Mouse (Mus musculus): ENCODE measurements at regions not wholly inside any gene's neighbourhood (a gene's known extent, or its start where the extent isn't known, plus 50 kb on each side); places are given as distances from the start of the nearest gene placed in this dataset.

DNA sequence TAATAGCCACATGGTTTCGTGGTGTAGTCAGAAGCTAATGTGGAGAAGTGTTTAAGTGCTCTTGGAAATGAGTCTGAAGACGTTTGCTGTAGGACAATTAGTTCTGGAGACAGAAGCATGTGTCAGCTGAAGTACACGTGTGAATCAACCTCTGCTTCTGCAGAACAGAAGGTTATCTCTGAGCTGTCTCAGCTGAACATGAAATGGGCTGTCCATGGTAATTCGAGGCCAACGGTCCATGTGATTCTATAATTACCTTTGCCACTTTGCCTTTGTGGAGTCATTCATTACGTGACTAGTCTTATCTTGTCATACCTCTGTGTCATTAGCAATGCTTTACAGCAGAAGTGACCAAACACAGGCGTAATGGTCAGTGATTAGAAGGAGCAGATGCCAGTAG lies 295.6 kb upstream of the Veph1 start:
- Histone ChIP-seq H3K4me1 (replicated peaks) (peaks cover 9% of the 10 kb centered on the region), H3K9me3 (no peaks in the 10 kb centered on the region), H3K27ac (no peak overlapping the region), H3K4me2 (no peak overlapping the region), H3K27me3 (0 out of 2 replicates have a peak, but pooled peaks cover 6% of the 10 kb centered on the region), H3K36me3 (no peaks in the 10 kb centered on the region), H3K4me3 (replicated peaks) (no peak overlapping the region), H3K9ac (replicated peaks) (no peak overlapping the region)
- 25% methylated on average over 7 of the region's 7 CpGs for WGBS
- ATAC-seq (ENCODE audit: insufficient number of reproducible peaks, insufficient read depth, low FRiP score, low TSS enrichment, low read depth), result no peak

DNA sequence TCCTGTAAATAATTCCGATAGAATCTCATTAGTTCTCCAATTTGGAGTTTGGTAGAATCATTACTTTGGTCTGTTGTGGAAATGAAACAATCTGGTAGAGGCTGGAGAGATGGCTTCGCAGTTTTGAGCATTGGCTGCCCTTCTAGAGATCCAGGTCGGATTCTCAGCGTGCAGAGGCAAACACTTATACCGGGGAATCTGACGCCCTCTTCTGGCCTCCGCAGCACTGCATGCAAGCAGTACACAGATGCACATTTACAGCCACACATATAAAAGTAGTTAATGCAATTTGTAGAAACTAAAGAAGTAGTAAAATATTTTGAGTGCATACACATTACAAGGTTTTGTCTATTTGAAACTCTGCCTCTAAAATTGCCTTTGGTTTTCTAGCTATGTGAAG lies 294.1 kb upstream of the Veph1 start:
- Histone ChIP-seq H3K27ac (no peak overlapping the region), H3K27me3 (0 out of 2 replicates have a peak, but pooled peaks cover 6% of the 10 kb centered on the region), H3K4me1 (replicated peaks) (peaks cover 9% of the 10 kb centered on the region), H3K36me3 (no peaks in the 10 kb centered on the region), H3K9ac (replicated peaks) (no peak overlapping the region), H3K4me3 (replicated peaks) (no peak overlapping the region), H3K4me2 (no peak overlapping the region), H3K9me3 (no peaks in the 10 kb centered on the region)
- no peak for ATAC-seq (ENCODE audit: insufficient number of reproducible peaks, insufficient read depth, low FRiP score, low TSS enrichment, low read depth)
- 59% methylated on average over 7 of the region's 7 CpGs for WGBS

DNA sequence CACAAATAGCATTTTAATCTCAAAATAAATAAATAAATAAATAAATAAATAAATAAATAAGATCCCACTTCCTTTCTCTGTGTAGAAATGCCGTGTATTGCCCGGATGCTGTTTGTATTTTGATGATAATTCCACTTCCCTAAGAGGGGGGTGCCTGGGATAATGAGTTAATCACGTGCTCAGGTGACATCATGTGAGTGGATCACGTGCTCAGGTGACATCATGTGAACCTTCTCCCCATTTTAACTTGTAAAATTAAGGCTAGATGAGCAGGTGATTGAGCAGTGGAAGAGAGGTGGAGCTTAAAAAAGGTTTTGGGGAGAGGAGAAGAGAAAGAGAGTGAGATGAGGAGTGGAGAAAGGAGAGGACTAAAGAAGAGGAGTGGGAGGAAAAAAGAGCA lies 292.8 kb upstream of the Veph1 start:
- no peak overlapping the region for H3K4me3 ChIP-seq (replicated peaks)
- peaks cover 16% of the 10 kb centered on the region for H3K4me1 ChIP-seq (replicated peaks)
- no peak overlapping the region for H3K9ac ChIP-seq (replicated peaks)
- H3K27me3 ChIP-seq, result 0 out of 2 replicates have a peak, but pooled peaks cover 6% of the 10 kb centered on the region
- ATAC-seq (ENCODE audit: insufficient number of reproducible peaks, insufficient read depth, low FRiP score, low TSS enrichment, low read depth), result no peak
- H3K4me2 ChIP-seq, result no peak overlapping the region
- H3K36me3 ChIP-seq, result no peaks in the 10 kb centered on the region
- WGBS, result 90% methylated on average over 4 of the region's 4 CpGs
- no peak overlapping the region for H3K27ac ChIP-seq
- H3K9me3 ChIP-seq, result no peaks in the 10 kb centered on the region

DNA sequence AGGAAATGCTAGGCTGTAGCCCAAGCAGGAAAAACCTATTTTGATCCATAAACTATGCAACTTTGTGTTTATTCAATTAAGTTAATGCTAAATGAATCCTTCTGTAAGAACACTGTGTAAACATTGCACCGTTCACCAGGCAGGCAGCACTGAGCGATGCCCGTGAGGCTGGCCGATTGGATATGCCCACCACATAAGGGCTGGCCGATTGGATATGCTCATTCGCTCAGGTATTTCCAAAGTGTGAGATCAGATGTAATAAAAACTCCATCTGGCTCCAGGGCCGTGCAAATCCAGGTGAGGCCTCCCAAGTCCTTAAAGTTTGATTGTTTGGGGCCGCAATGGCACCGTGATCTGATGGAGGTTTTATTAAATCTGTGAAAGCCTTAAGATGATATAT lies 288.2 kb upstream of the Veph1 start:
- Histone ChIP-seq H3K27ac (no peak overlapping the region), H3K9me3 (no peaks in the 10 kb centered on the region), H3K4me2 (no peak overlapping the region), H3K36me3 (no peaks in the 10 kb centered on the region), H3K9ac (replicated peaks) (no peak overlapping the region), H3K27me3 (0 out of 2 replicates have a peak, but pooled peaks cover 6% of the 10 kb centered on the region), H3K4me1 (replicated peaks) (peaks cover 12% of the 10 kb centered on the region), H3K4me3 (replicated peaks) (no peak overlapping the region)
- ATAC-seq (ENCODE audit: insufficient number of reproducible peaks, insufficient read depth, low FRiP score, low TSS enrichment, low read depth), result peak; percentile 63
- WGBS, result 45% methylated on average over 9 of the region's 9 CpGs

DNA sequence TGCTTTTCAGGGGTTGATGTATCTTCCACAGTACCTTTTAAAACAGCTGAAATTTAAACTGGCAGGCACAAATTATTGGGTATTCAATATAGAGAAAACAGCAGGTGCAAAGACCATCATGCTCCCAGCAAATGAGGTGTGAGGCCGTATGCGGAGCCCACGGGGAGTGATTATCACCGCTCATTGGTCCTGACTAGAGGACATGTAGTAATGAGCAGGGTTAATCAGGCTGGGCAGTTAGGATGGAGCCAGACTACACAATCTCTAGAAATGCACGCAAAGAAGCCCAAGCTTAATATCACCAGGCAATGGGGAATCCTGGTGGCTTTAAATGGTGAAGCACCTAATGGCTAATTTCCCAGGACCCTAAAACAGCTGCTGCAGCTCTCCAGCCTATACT lies 287.5 kb upstream of the Veph1 start:
- Histone ChIP-seq H3K27me3 (0 out of 2 replicates have a peak, but pooled peaks cover 6% of the 10 kb centered on the region), H3K4me3 (replicated peaks) (no peak overlapping the region), H3K4me1 (replicated peaks) (peaks cover 12% of the 10 kb centered on the region), H3K4me2 (no peak overlapping the region), H3K9ac (replicated peaks) (no peak overlapping the region), H3K9me3 (no peaks in the 10 kb centered on the region), H3K36me3 (no peaks in the 10 kb centered on the region), H3K27ac (no peak overlapping the region)
- ATAC-seq (ENCODE audit: insufficient number of reproducible peaks, insufficient read depth, low FRiP score, low TSS enrichment, low read depth), result no peak
- WGBS, result 50% methylated on average over 5 of the region's 5 CpGs

DNA sequence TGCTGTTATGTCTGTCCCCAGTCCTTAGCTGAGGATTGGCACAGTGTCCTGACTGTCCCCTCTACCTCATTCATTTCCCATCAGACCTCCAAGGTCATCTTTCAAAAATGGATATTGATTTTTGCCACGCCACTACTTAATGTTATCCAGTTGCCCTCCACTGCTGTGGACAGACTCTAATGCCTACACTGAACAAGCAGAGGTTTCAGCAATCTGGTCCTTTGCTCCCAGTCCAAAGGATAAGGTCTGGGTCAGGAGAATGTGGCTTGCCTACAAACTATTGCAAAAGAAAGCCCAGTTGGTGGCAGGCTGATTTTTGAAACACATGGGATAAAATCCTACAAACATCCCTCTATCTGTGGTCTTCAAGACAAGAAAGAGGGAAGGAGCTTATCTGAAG lies 280.0 kb upstream of the Veph1 start:
- Histone ChIP-seq H3K27ac (no peak overlapping the region), H3K9ac (replicated peaks) (no peak overlapping the region), H3K36me3 (no peaks in the 10 kb centered on the region), H3K4me1 (replicated peaks) (peaks cover 18% of the 10 kb centered on the region), H3K9me3 (no peaks in the 10 kb centered on the region), H3K4me3 (replicated peaks) (no peak overlapping the region), H3K4me2 (no peak overlapping the region), H3K27me3 (no peaks in the 10 kb centered on the region; the same call in 1 of the 2 replicates)
- 87% methylated on average over 1 of the region's 1 CpGs for WGBS
- ATAC-seq (ENCODE audit: insufficient number of reproducible peaks, insufficient read depth, low FRiP score, low TSS enrichment, low read depth), result no peak

DNA sequence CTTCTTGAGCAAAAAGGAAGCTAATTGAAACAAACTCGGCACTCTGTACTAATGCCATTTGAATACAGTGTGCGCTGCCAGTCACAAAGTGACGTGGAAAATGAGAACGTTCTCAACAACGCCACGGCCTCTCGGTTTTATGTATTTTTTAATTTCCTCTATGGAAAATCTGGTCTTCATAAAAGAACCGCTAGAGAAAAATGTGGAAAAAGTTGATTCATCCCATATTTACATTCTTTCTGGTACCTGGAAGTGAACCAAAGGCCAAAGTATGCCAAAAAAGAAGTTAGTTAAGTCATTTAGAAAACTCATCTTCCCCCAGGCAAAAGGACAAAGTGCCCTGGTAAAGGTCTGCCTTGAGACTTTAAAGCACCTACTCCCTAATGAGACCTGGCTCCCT lies 277.7 kb upstream of the Veph1 start:
- peaks cover 18% of the 10 kb centered on the region for H3K4me1 ChIP-seq (replicated peaks)
- no peak overlapping the region for H3K4me2 ChIP-seq
- no peak overlapping the region for H3K4me3 ChIP-seq (replicated peaks)
- H3K36me3 ChIP-seq, result no peaks in the 10 kb centered on the region
- H3K27me3 ChIP-seq, result no peaks in the 10 kb centered on the region; the same call in 1 of the 2 replicates
- no peak for ATAC-seq (ENCODE audit: insufficient number of reproducible peaks, insufficient read depth, low FRiP score, low TSS enrichment, low read depth)
- H3K27ac ChIP-seq, result peak overlapping the region; percentile 50; the same call in 1 of the 2 replicates
- 57% methylated on average over 8 of the region's 8 CpGs for WGBS
- H3K9ac ChIP-seq (replicated peaks), result no peak overlapping the region
- H3K9me3 ChIP-seq, result no peaks in the 10 kb centered on the region; the same call in 1 of the 2 replicates

DNA sequence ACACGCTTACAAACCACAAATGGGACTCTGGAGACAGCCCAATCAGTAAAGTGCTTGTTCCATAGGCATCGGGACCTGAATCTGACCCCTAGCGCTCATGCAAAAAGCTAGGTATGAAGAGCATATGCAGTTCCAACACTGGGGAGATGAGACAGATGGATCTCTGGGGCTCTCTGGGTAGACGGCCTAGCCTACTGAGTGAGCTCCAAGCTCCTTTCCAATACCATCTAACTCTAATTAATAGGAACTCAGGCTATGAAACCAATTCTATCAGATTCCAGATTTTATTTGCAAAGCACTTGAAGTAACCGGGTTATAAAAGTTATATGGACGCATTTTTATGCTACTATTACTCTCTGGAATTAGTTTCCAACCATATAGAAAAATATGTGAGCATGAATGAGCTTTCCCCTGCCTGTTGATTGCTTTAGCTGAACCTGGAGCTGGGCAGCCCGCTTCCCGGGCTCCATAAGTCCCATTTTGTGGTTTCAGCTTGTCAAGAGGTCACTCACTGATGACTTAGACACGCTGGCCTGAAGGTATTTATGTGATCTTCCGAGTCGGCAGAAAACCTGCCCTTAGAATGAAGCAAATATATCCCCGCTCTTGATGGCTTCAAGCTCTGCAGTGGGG lies 276.4 kb upstream of the Veph1 start:
- no peak overlapping the region for H3K9ac ChIP-seq (replicated peaks)
- no peak overlapping the region for H3K4me3 ChIP-seq (replicated peaks)
- no peak overlapping the region for H3K4me2 ChIP-seq
- ATAC-seq (ENCODE audit: insufficient number of reproducible peaks, insufficient read depth, low FRiP score, low TSS enrichment, low read depth), result no peak
- no peaks in the 10 kb centered on the region for H3K36me3 ChIP-seq
- H3K27me3 ChIP-seq, result no peaks in the 10 kb centered on the region; the same call in 1 of the 2 replicates
- H3K4me1 ChIP-seq (replicated peaks), result peaks cover 18% of the 10 kb centered on the region
- peak overlapping the region; percentile 69; the same call in 1 of the 2 replicates for H3K27ac ChIP-seq
- WGBS, result 68% methylated on average over 12 of the region's 12 CpGs
- H3K9me3 ChIP-seq, result no peaks in the 10 kb centered on the region; the same call in 1 of the 2 replicates

DNA sequence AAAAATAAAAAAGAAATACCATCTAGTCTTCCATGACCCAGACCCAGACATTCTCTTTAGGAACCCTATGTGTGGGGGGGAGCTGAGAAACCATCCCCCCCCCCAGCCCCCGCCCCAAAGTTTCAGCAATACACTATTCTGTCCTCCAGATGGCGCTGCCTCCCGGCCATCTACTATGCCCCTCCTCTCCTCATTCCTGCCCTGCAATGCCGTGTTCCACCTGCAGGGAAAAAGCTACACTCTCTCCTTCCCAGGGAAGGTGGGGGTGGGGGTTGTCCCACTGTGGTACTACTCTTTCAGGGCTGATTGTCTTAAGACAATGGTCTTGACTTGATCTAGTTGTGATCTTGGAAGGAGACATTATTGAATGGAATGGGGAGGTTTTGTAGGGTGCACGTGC lies 273.7 kb upstream of the Veph1 start:
- no peak overlapping the region for H3K4me3 ChIP-seq (replicated peaks)
- H3K27me3 ChIP-seq, result no peaks in the 10 kb centered on the region
- H3K4me1 ChIP-seq (replicated peaks), result peaks cover 18% of the 10 kb centered on the region
- ATAC-seq (ENCODE audit: insufficient number of reproducible peaks, insufficient read depth, low FRiP score, low TSS enrichment, low read depth), result no peak
- 79% methylated on average over 5 of the region's 5 CpGs for WGBS
- no peaks in the 10 kb centered on the region for H3K36me3 ChIP-seq
- H3K9me3 ChIP-seq, result no peaks in the 10 kb centered on the region; the same call in 1 of the 2 replicates
- H3K27ac ChIP-seq, result no peak overlapping the region
- H3K4me2 ChIP-seq, result no peak overlapping the region
- H3K9ac ChIP-seq (replicated peaks), result no peak overlapping the region

DNA sequence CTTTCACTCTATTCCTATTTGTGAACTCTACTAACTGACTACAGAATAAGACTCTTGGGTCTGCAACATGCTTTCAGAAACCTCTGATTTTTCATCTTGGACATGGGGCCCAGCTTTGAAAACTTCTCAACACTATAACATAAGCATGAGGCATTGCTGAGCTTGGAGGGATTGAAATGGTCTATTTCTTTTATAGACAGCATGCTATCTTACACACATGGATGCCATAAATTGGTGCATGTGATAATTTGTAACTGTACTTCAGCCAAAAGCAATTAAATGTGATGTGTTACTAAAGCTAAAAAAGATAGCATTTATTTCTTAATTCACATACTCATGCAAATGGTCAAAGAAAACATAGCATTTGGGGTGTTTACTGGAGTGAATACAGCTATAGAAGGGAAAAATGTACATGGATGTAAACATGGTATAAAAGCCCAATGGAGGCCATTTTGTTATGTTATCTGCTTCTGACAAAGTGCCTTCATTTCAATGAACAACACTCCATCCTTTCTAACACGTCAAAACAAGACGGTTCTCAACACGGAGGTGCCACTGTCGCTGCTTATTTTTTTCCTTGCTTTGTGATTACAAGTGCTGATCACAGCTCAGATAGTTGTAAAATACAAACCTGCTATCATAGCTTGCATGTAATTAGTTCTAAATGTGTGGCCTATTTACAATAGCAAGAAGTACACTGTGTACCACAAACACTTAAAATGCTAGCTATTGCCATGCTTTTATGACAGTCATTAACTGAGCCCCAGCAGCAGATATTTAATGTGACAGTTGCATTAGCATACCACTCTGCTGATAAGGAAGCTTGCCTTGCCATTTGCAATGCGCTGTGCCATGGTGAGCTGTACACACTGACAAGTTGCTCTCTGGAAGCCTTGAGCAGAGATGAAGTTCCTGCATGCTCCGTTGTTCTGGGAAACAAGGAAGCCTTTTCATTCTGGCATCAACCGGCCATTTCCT lies 267.9 kb upstream of the Veph1 start:
- Histone ChIP-seq H3K4me3 (replicated peaks) (no peak overlapping the region), H3K9ac (replicated peaks) (no peak overlapping the region), H3K4me1 (replicated peaks) (no peaks in the 10 kb centered on the region), H3K27me3 (no peaks in the 10 kb centered on the region), H3K36me3 (no peaks in the 10 kb centered on the region), H3K4me2 (no peak overlapping the region), H3K9me3 (no peaks in the 10 kb centered on the region), H3K27ac (no peak overlapping the region)
- no peak for ATAC-seq (ENCODE audit: insufficient number of reproducible peaks, insufficient read depth, low FRiP score, low TSS enrichment, low read depth)
- 81% methylated on average over 7 of the region's 7 CpGs for WGBS

DNA sequence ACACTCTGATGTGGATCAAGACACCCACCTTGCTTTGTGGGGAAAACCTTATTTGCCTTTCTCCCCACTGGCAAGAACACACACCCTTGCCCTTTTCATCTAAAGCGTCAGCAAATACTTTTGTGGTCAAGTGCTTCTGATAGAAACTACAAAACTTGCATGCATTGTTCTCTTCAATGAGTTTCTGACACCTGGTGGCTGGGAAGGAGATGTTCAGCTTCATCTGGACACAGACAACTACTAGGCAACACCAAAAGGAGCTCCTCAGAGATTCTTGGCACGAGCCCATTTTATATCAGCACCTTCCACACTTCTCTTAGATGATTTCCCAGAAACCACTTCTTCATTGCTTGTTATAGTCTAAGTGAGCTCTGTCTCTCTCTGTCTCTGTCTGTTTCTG lies 266.7 kb upstream of the Veph1 start:
- no peaks in the 10 kb centered on the region for H3K36me3 ChIP-seq
- ATAC-seq (ENCODE audit: insufficient number of reproducible peaks, insufficient read depth, low FRiP score, low TSS enrichment, low read depth), result no peak
- H3K9ac ChIP-seq (replicated peaks), result no peak overlapping the region
- WGBS, result 82% methylated on average over 2 of the region's 2 CpGs
- no peak overlapping the region for H3K4me3 ChIP-seq (replicated peaks)
- H3K27me3 ChIP-seq, result no peaks in the 10 kb centered on the region
- no peak overlapping the region for H3K4me2 ChIP-seq
- no peaks in the 10 kb centered on the region for H3K9me3 ChIP-seq
- 0 out of 2 replicates have a peak, but pooled peaks cover 3% of the 10 kb centered on the region for H3K4me1 ChIP-seq (replicated peaks)
- H3K27ac ChIP-seq, result no peak overlapping the region

Measured in limb, embryonic 12.5 days (tissue).